9 mouse cellular contexts compared by ENCODE assay signal in the genomic region with DNA sequence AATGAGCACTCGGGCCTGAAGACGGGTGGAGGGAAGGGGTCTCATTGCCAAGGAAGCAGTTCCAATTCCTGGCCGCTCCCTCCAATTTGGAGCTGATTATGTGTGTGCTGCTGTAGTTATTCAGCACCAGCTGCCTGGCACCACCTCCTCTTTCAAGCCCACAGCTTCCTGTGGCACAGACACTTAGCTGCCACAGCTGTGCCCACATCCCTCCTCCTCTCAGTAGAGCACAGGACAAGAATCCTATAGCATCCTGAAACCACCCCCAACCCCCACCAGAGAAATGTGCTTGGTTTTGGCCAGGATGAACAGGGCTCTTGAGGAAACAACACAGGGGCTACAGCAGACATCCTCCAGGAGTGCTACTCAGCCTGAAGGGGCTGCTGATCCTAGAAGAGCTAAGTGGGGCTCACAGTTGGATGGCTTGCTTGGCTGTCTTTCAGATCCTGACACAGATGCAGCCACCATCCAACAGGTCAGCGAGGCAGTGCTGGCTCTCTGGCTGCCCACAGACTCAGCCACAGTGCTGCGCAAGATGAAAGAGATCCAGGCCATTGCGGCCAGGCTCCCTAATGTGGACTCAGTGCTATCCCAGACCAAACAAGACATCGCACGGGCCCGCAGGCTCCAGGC. TPM values are rescaled to one million over a fixed set of nuclear protein-coding genes. Genes with fewer than 3 reads are reported as not detected.
DNase-seq lines count a peak whose midpoint lies in the region; ATAC-seq and TF ChIP-seq lines count a peak whose summit lies in the region.
"Had no signal": no experiment of that assay in that cellular context is flagged by ENCODE, and none has a peak within 500 bp of the region (broad histone marks: within the 10 kb centered on the region; RNA-seq: fewer than 3 reads in every experiment).

No protein-coding gene starts in this region.

- WGBS in hindbrain, postnatal 0 days = 51% methylated on average over 9 of the region's 9 CpGs
- 76% methylated on average over 9 of the region's 9 CpGs for WGBS in neural tube, embryonic 15.5 days

- DNase-seq in CD4-positive helper T cell, adult 2 months (ENCODE audit: low read depth, low spot score) = peak; percentile 76
- peak; percentile 74 for DNase-seq in T-cell, adult 2 months (ENCODE audit: low spot score)
- DNase-seq in hindbrain, postnatal 0 days (ENCODE audit: low spot score) = peak; percentile 67
- no peak for DNase-seq in gastrocnemius, adult 2 months
- DNase-seq in urinary bladder, postnatal 14 days (ENCODE audit: low spot score) = no peak
- no peak for DNase-seq in kidney, postnatal 4 days
- DNase-seq in cerebellum, postnatal 14 days = no peak

- no peaks in the 10 kb centered on the region for H3K9me3 ChIP-seq in hindbrain, postnatal 0 days (ENCODE audit: low read length)
- H3K9me3 ChIP-seq in neural tube, embryonic 15.5 days (replicated peaks) = no peaks in the 10 kb centered on the region

- peaks cover 26% of the 10 kb centered on the region for H3K4me1 ChIP-seq in hindbrain, postnatal 0 days (ENCODE audit: insufficient read depth, low read length)
- peaks cover 19% of the 10 kb centered on the region for H3K4me1 ChIP-seq in neural tube, embryonic 15.5 days

- no peak overlapping the region for H3K4me2 ChIP-seq in hindbrain, postnatal 0 days (ENCODE audit: low read depth, low read length)
- no peak overlapping the region for H3K4me2 ChIP-seq in neural tube, embryonic 15.5 days

- TF ChIP-seq CTCF in hindbrain, postnatal 0 days (IDR thresholded peaks at IDR 0.05; ENCODE audit: low read depth) = no peak; the same call in 1 of the 2 replicates
- TF ChIP-seq CTCF in gastrocnemius, adult 2 months (IDR thresholded peaks at IDR 0.05) = no peak

- ATAC-seq in hindbrain, postnatal 0 days = peak; percentile 78
- peak; percentile 45; the same call in 1 of the 2 replicates for ATAC-seq in neural tube, embryonic 15.5 days (ENCODE audit: low FRiP score)

- H3K9ac ChIP-seq in hindbrain, postnatal 0 days (replicated peaks; ENCODE audit: low read length) = no peak overlapping the region
- no peak overlapping the region for H3K9ac ChIP-seq in neural tube, embryonic 15.5 days (replicated peaks)
- H3K9ac ChIP-seq: liver, embryonic 14.5 days had no signal

- no peaks in the 10 kb centered on the region for H3K27me3 ChIP-seq in hindbrain, postnatal 0 days (ENCODE audit: insufficient read depth, low read length)
- H3K27me3 ChIP-seq in neural tube, embryonic 15.5 days (replicated peaks) = no peaks in the 10 kb centered on the region

- peak overlapping the region; percentile 6; the same call in 1 of the 2 replicates for H3K27ac ChIP-seq in hindbrain, postnatal 0 days
- H3K27ac ChIP-seq in neural tube, embryonic 15.5 days (replicated peaks) = peak overlapping the region; percentile 65
- no peak overlapping the region for H3K27ac ChIP-seq in gastrocnemius, adult 2 months
- H3K27ac ChIP-seq: liver, embryonic 14.5 days had no signal

- H3K4me3 ChIP-seq in hindbrain, postnatal 0 days (ENCODE audit: low read length) = no peak overlapping the region
- H3K4me3 ChIP-seq in neural tube, embryonic 15.5 days (replicated peaks) = no peak overlapping the region
- no peak overlapping the region for H3K4me3 ChIP-seq in gastrocnemius, adult 2 months

- no peaks in the 10 kb centered on the region for H3K36me3 ChIP-seq in hindbrain, postnatal 0 days (ENCODE audit: insufficient read depth, low read length)
- H3K36me3 ChIP-seq in neural tube, embryonic 15.5 days = no peaks in the 10 kb centered on the region

- intact Hi-C loops in gastrocnemius, adult 2 months (cut with DNase I) = no loop called here

RNA-seq across cellular contexts. Expression of gene Camk1g, which starts 31.6 kb away (rescaled TPM):
- total RNA-seq in hindbrain, postnatal 0 days (2014; rRNA removed) = 32.9 and 34.6 TPM in 2 replicates
- 30.9 and 35.1 TPM in 2 replicates for polyA plus RNA-seq in hindbrain, postnatal 0 days (2015; fragmentation: Nextera tagmentation; extraction: Ambion mirVana)
- polyA plus RNA-seq in neural tube, embryonic 15.5 days (2015; fragmentation: Nextera tagmentation; extraction: Ambion mirVana) = 40.8 and 49.5 TPM in 2 replicates
- under 1 TPM in 1 of 2 experiments, not detected in 1; 0.22 TPM for total RNA-seq in gastrocnemius, adult 2 months (2021)

Comparison
In these comparisons a context has a peak if more than half of its experiments do, and no peak if none do; other contexts are left out.
1. DNase-seq: peak in CD4-positive helper T cell, adult 2 months (single experiment), T-cell, adult 2 months (single experiment) and hindbrain, postnatal 0 days (single experiment); none in gastrocnemius, adult 2 months (single experiment), urinary bladder, postnatal 14 days (single experiment), kidney, postnatal 4 days (0 of 2) and cerebellum, postnatal 14 days (0 of 2).
2. RNA of gene Camk1g, which starts 31.6 kb away (total RNA-seq): 32.9 to 34.6 TPM in hindbrain, postnatal 0 days; 0.22 TPM in gastrocnemius, adult 2 months; every median in the first group is over 10 times any median in the second.